Comparison of ENCODE assay signal across 26 mouse cellular contexts in genomic region chr14:36691018-36691417, GRCm38 (mm10).
A peak's percentile ranks its signal among the peaks of the same experiment; 100 is the strongest.
DNase-seq lines count a peak whose midpoint lies in the region; ATAC-seq and TF ChIP-seq lines count a peak whose summit lies in the region.
"Had no signal": no experiment of that assay in that cellular context is flagged by ENCODE, and none has a peak within 500 bp of the region (broad histone marks: within the 10 kb centered on the region; RNA-seq: fewer than 3 reads in every experiment).

No protein-coding gene starts in this region.

- H3K9ac ChIP-seq in stomach, embryonic 15.5 days = no peak overlapping the region
- H3K9ac ChIP-seq in stomach, postnatal 0 days (ENCODE audit: low read length) = no peak overlapping the region
- no peak overlapping the region for H3K9ac ChIP-seq in liver, embryonic 11.5 days (ENCODE audit: low read depth, low read length)
- peak overlapping the region; percentile 27 for H3K9ac ChIP-seq in liver, embryonic 14.5 days (replicated peaks)
- no peak overlapping the region for H3K9ac ChIP-seq in liver, postnatal 0 days (replicated peaks)
- H3K9ac ChIP-seq in forebrain, embryonic 15.5 days (replicated peaks) = no peak overlapping the region
- no peak overlapping the region for H3K9ac ChIP-seq in forebrain, postnatal 0 days
- H3K9ac ChIP-seq: embryonic facial prominence, embryonic 12.5 days; embryonic facial prominence, embryonic 15.5 days; forebrain, embryonic 13.5 days; heart, embryonic 13.5 days; hindbrain, embryonic 13.5 days had no signal

- TF ChIP-seq CTCF in stomach, postnatal 0 days (IDR thresholded peaks at IDR 0.05; ENCODE audit: low read depth) = no peak
- no peak for TF ChIP-seq CTCF in liver, embryonic 14.5 days (IDR thresholded peaks at IDR 0.05; ENCODE audit: low read depth)
- no peak for TF ChIP-seq CTCF in liver, postnatal 0 days (IDR thresholded peaks at IDR 0.05; ENCODE audit: low read depth)
- TF ChIP-seq CTCF in forebrain, postnatal 0 days (IDR thresholded peaks at IDR 0.05; ENCODE audit: low read depth) = no peak
- TF ChIP-seq CTCF in thymus, adult 2 months (IDR thresholded peaks at IDR 0.05; ENCODE audit: borderline replicate concordance, control insufficient read depth, extremely low read depth, insufficient read depth, low read length, poor library complexity) = no peak

- TF ChIP-seq POLR2A in thymus, adult 2 months (IDR thresholded peaks at IDR 0.05; ENCODE audit: control insufficient read depth, extremely low read depth, insufficient read depth, low read length, poor library complexity) = no peak

- DNase-seq in stomach, postnatal 0 days (ENCODE audit: low spot score) = no peak
- no peak for DNase-seq in liver, embryonic 11.5 days (ENCODE audit: low spot score)
- peak in 1 of 3 experiments; percentile 72 for DNase-seq in liver, embryonic 14.5 days (ENCODE audit: low read depth in 3 of 3, low spot score in 3 of 3)
- DNase-seq in liver, postnatal 0 days = peak; percentile 22
- no peak for DNase-seq in forebrain, postnatal 0 days
- DNase-seq in thymus, adult 2 months = no peak
- DNase-seq: adrenal gland, adult 8-10 months; adrenal gland, postnatal 25 days; cerebellum, adult 18-20 months; cerebellum, adult 9-11 months; cerebellum, postnatal 25 days; gastrocnemius, postnatal 10 days; gastrocnemius, postnatal 36 days; heart, adult 2 months had no signal

- H3K4me1 ChIP-seq in stomach, embryonic 15.5 days = no peaks in the 10 kb centered on the region
- H3K4me1 ChIP-seq in stomach, postnatal 0 days (replicated peaks; ENCODE audit: control insufficient read depth, insufficient read depth) = no peaks in the 10 kb centered on the region
- no peaks in the 10 kb centered on the region for H3K4me1 ChIP-seq in liver, embryonic 11.5 days (replicated peaks; ENCODE audit: control insufficient read depth, insufficient read depth, low read length)
- H3K4me1 ChIP-seq in liver, embryonic 14.5 days (replicated peaks; ENCODE audit: control insufficient read depth in 2 of 2, insufficient read depth in 2 of 2, low read length in 1 of 2) = peaks cover 26 to 39% of the 10 kb centered on the region in 2 experiments
- peaks cover 9% of the 10 kb centered on the region; the same call in 1 of the 2 replicates for H3K4me1 ChIP-seq in liver, postnatal 0 days (ENCODE audit: insufficient read depth)
- H3K4me1 ChIP-seq in forebrain, embryonic 15.5 days = no peaks in the 10 kb centered on the region
- H3K4me1 ChIP-seq in forebrain, postnatal 0 days (ENCODE audit: insufficient read depth) = no peaks in the 10 kb centered on the region
- H3K4me1 ChIP-seq in thymus, adult 2 months (replicated peaks; ENCODE audit: control insufficient read depth, insufficient read depth, low read length) = no peaks in the 10 kb centered on the region
- H3K4me1 ChIP-seq: embryonic facial prominence, embryonic 12.5 days; embryonic facial prominence, embryonic 15.5 days; forebrain, embryonic 10.5 days; forebrain, embryonic 13.5 days; heart, embryonic 13.5 days; hindbrain, embryonic 13.5 days had no signal

- peak; percentile 56; the same call in 1 of the 2 replicates for ATAC-seq in stomach, embryonic 15.5 days (ENCODE audit: insufficient read depth, low FRiP score, low read depth)
- ATAC-seq in stomach, postnatal 0 days (ENCODE audit: low FRiP score, low TSS enrichment) = no peak
- ATAC-seq in liver, embryonic 11.5 days (replicated peaks; ENCODE audit: low FRiP score) = peak; percentile 88
- ATAC-seq in liver, embryonic 14.5 days (ENCODE audit: insufficient read depth) = peak; percentile 94
- peak; percentile 93 for ATAC-seq in liver, postnatal 0 days
- no peak for ATAC-seq in forebrain, embryonic 15.5 days (replicated peaks)
- ATAC-seq in forebrain, postnatal 0 days = no peak
- ATAC-seq: activated CD4-positive, CD25-positive, alpha-beta regulatory T cell, adult 4 months; forebrain, embryonic 13.5 days; hindbrain, embryonic 16.5 days had no signal

- no peak for TF ChIP-seq EP300 in stomach, postnatal 0 days (optimal IDR thresholded peaks at IDR 0.05)
- TF ChIP-seq EP300 in liver, embryonic 14.5 days (IDR thresholded peaks at IDR 0.05; ENCODE audit: low read depth) = peak; percentile 93
- TF ChIP-seq EP300 in liver, postnatal 0 days (IDR thresholded peaks at IDR 0.05; ENCODE audit: low read depth) = peak; percentile 94

- no peak overlapping the region for H3K27ac ChIP-seq in stomach, embryonic 15.5 days
- H3K27ac ChIP-seq in stomach, postnatal 0 days (replicated peaks) = no peak overlapping the region
- no peak overlapping the region for H3K27ac ChIP-seq in liver, embryonic 11.5 days (ENCODE audit: low read depth, low read length)
- peak overlapping the region; percentile 78 for H3K27ac ChIP-seq in liver, embryonic 14.5 days
- H3K27ac ChIP-seq in liver, postnatal 0 days (ENCODE audit: low read depth) = peak overlapping the region; percentile 40; the same call in 1 of the 2 replicates
- H3K27ac ChIP-seq in forebrain, embryonic 15.5 days (replicated peaks) = no peak overlapping the region
- H3K27ac ChIP-seq in forebrain, postnatal 0 days (ENCODE audit: low read depth, low read length) = no peak overlapping the region
- H3K27ac ChIP-seq in thymus, adult 2 months (ENCODE audit: control insufficient read depth, insufficient read depth, low read length) = no peak overlapping the region
- H3K27ac ChIP-seq: embryonic facial prominence, embryonic 12.5 days; embryonic facial prominence, embryonic 15.5 days; forebrain, embryonic 10.5 days; forebrain, embryonic 13.5 days; heart, adult 2 months; heart, embryonic 10.5 days; heart, embryonic 13.5 days; hindbrain, embryonic 13.5 days had no signal

- WGBS in stomach, embryonic 15.5 days = 74% methylated on average over 2 of the region's 2 CpGs
- WGBS in stomach, postnatal 0 days = 67% methylated on average over 2 of the region's 2 CpGs
- WGBS in liver, embryonic 11.5 days = 48% methylated on average over 2 of the region's 2 CpGs
- WGBS in liver, embryonic 14.5 days (ENCODE audit: insufficient replicate concordance) = 18% methylated on average over 2 of the region's 2 CpGs
- 47% methylated on average over 2 of the region's 2 CpGs for WGBS in liver, postnatal 0 days (ENCODE audit: insufficient replicate concordance)
- WGBS in forebrain, embryonic 15.5 days = 81% methylated on average over 2 of the region's 2 CpGs
- 81% methylated on average over 2 of the region's 2 CpGs for WGBS in forebrain, postnatal 0 days
- 76% methylated on average over 2 of the region's 2 CpGs for WGBS in thymus, adult 2 months

- no peaks in the 10 kb centered on the region for H3K36me3 ChIP-seq in stomach, embryonic 15.5 days
- H3K36me3 ChIP-seq in stomach, postnatal 0 days (ENCODE audit: control insufficient read depth, insufficient read depth, low read length) = no peaks in the 10 kb centered on the region
- H3K36me3 ChIP-seq in liver, embryonic 11.5 days (ENCODE audit: control insufficient read depth, insufficient read depth, low read length) = no peaks in the 10 kb centered on the region
- H3K36me3 ChIP-seq in liver, embryonic 14.5 days (replicated peaks; ENCODE audit: control insufficient read depth, insufficient read depth, low read depth) = no peaks in the 10 kb centered on the region
- H3K36me3 ChIP-seq in liver, postnatal 0 days (replicated peaks; ENCODE audit: insufficient read depth, low read length) = no peaks in the 10 kb centered on the region
- H3K36me3 ChIP-seq in forebrain, embryonic 15.5 days = no peaks in the 10 kb centered on the region
- H3K36me3 ChIP-seq in forebrain, postnatal 0 days (ENCODE audit: insufficient read depth) = no peaks in the 10 kb centered on the region
- H3K36me3 ChIP-seq in thymus, adult 2 months (ENCODE audit: control insufficient read depth, insufficient read depth, low read length) = no peaks in the 10 kb centered on the region
- H3K36me3 ChIP-seq: embryonic facial prominence, embryonic 12.5 days; embryonic facial prominence, embryonic 15.5 days; forebrain, embryonic 10.5 days; heart, embryonic 10.5 days; heart, embryonic 13.5 days; hindbrain, embryonic 13.5 days had no signal

- no peaks in the 10 kb centered on the region for H3K9me3 ChIP-seq in stomach, embryonic 15.5 days
- no peaks in the 10 kb centered on the region for H3K9me3 ChIP-seq in stomach, postnatal 0 days (ENCODE audit: control insufficient read depth, low read length)
- H3K9me3 ChIP-seq in liver, embryonic 11.5 days (ENCODE audit: control insufficient read depth, low read length) = no peaks in the 10 kb centered on the region
- no peaks in the 10 kb centered on the region for H3K9me3 ChIP-seq in liver, embryonic 14.5 days (ENCODE audit: control insufficient read depth, low read length)
- H3K9me3 ChIP-seq in liver, postnatal 0 days (ENCODE audit: low read length) = no peaks in the 10 kb centered on the region
- no peaks in the 10 kb centered on the region for H3K9me3 ChIP-seq in forebrain, embryonic 15.5 days
- H3K9me3 ChIP-seq in forebrain, postnatal 0 days (ENCODE audit: low read length) = no peaks in the 10 kb centered on the region
- H3K9me3 ChIP-seq: embryonic facial prominence, embryonic 12.5 days; embryonic facial prominence, embryonic 15.5 days; forebrain, embryonic 10.5 days; forebrain, embryonic 13.5 days; heart, embryonic 10.5 days; heart, embryonic 13.5 days; hindbrain, embryonic 13.5 days had no signal

- H3K27me3 ChIP-seq in stomach, embryonic 15.5 days (replicated peaks) = no peaks in the 10 kb centered on the region
- no peaks in the 10 kb centered on the region for H3K27me3 ChIP-seq in stomach, postnatal 0 days (ENCODE audit: control insufficient read depth, insufficient read depth, low read length)
- H3K27me3 ChIP-seq in liver, embryonic 11.5 days (replicated peaks; ENCODE audit: control insufficient read depth, insufficient read depth, low read length) = no peaks in the 10 kb centered on the region
- no peaks in the 10 kb centered on the region for H3K27me3 ChIP-seq in liver, embryonic 14.5 days (ENCODE audit: control insufficient read depth, insufficient read depth, low read length)
- no peaks in the 10 kb centered on the region for H3K27me3 ChIP-seq in liver, postnatal 0 days (ENCODE audit: insufficient read depth, low read length)
- no peaks in the 10 kb centered on the region for H3K27me3 ChIP-seq in forebrain, embryonic 15.5 days
- no peaks in the 10 kb centered on the region for H3K27me3 ChIP-seq in forebrain, postnatal 0 days (ENCODE audit: insufficient read depth, low read length)
- no peaks in the 10 kb centered on the region for H3K27me3 ChIP-seq in thymus, adult 2 months (ENCODE audit: control insufficient read depth, insufficient read depth, low read length)
- H3K27me3 ChIP-seq: embryonic facial prominence, embryonic 12.5 days; embryonic facial prominence, embryonic 15.5 days; forebrain, embryonic 13.5 days; heart, embryonic 13.5 days; hindbrain, embryonic 13.5 days had no signal

- no peak overlapping the region for H3K4me3 ChIP-seq in stomach, embryonic 15.5 days (replicated peaks)
- H3K4me3 ChIP-seq in stomach, postnatal 0 days (ENCODE audit: low read depth, low read length) = no peak overlapping the region
- no peak overlapping the region for H3K4me3 ChIP-seq in liver, embryonic 11.5 days (ENCODE audit: low read depth, low read length)
- 0 out of 4 replicates have a peak overlapping the region, but pooled peaks of 1 of the 2 experiments have one; percentile 2 for H3K4me3 ChIP-seq in liver, embryonic 14.5 days (ENCODE audit: insufficient read depth in 1 of 2, low read depth in 2 of 2, low read length in 2 of 2)
- no peak overlapping the region for H3K4me3 ChIP-seq in liver, postnatal 0 days (ENCODE audit: low read depth, low read length)
- no peak overlapping the region for H3K4me3 ChIP-seq in forebrain, embryonic 15.5 days
- H3K4me3 ChIP-seq in forebrain, postnatal 0 days (ENCODE audit: low read depth, low read length) = no peak overlapping the region
- no peak overlapping the region for H3K4me3 ChIP-seq in thymus, adult 2 months (ENCODE audit: control insufficient read depth, insufficient read depth, low read length)
- H3K4me3 ChIP-seq: embryonic facial prominence, embryonic 12.5 days; embryonic facial prominence, embryonic 15.5 days; erythroblast, embryonic 14.5 days; forebrain, embryonic 10.5 days; forebrain, embryonic 13.5 days; heart, adult 2 months; heart, embryonic 10.5 days; heart, embryonic 13.5 days; hindbrain, embryonic 13.5 days had no signal

- no peak overlapping the region for H3K4me2 ChIP-seq in stomach, embryonic 15.5 days
- H3K4me2 ChIP-seq in stomach, postnatal 0 days (replicated peaks; ENCODE audit: low read depth) = no peak overlapping the region
- H3K4me2 ChIP-seq in liver, embryonic 11.5 days = no peak overlapping the region
- H3K4me2 ChIP-seq in liver, embryonic 14.5 days (ENCODE audit: low read depth) = peak overlapping the region; percentile 49
- 0 out of 2 replicates have a peak overlapping the region, but pooled peaks have one; percentile 18 for H3K4me2 ChIP-seq in liver, postnatal 0 days (ENCODE audit: low read depth, low read length)
- H3K4me2 ChIP-seq in forebrain, embryonic 15.5 days (replicated peaks) = no peak overlapping the region
- H3K4me2 ChIP-seq in forebrain, postnatal 0 days (ENCODE audit: low read depth) = no peak overlapping the region
- H3K4me2 ChIP-seq: embryonic facial prominence, embryonic 12.5 days; embryonic facial prominence, embryonic 15.5 days; forebrain, embryonic 13.5 days; heart, embryonic 13.5 days; hindbrain, embryonic 13.5 days had no signal

Comparison
In these comparisons a context has a peak if more than half of its experiments do, and no peak if none do; other contexts are left out.
1. ATAC-seq: peak in stomach, embryonic 15.5 days (single experiment), liver, embryonic 11.5 days (single experiment), liver, embryonic 14.5 days (single experiment) and liver, postnatal 0 days (single experiment); none in stomach, postnatal 0 days (single experiment), forebrain, embryonic 15.5 days (single experiment) and forebrain, postnatal 0 days (single experiment).
2. H3K27ac ChIP-seq: peak in liver, embryonic 14.5 days (single experiment) and liver, postnatal 0 days (single experiment); none in stomach, embryonic 15.5 days (single experiment), stomach, postnatal 0 days (single experiment), liver, embryonic 11.5 days (single experiment), forebrain, embryonic 15.5 days (single experiment), forebrain, postnatal 0 days (single experiment) and thymus, adult 2 months (single experiment).
3. H3K4me2 ChIP-seq: peak in liver, embryonic 14.5 days (single experiment) and liver, postnatal 0 days (single experiment); none in stomach, embryonic 15.5 days (single experiment), stomach, postnatal 0 days (single experiment), liver, embryonic 11.5 days (single experiment), forebrain, embryonic 15.5 days (single experiment) and forebrain, postnatal 0 days (single experiment).